Mouse (Mus musculus) urinary bladder, postnatal 10 days (tissue): Measurements from ENCODE around the gene Insig1.

Experiments used
- DNase-seq: peaks from one replicate; pipeline ENCODE4 v3.0.0; 2022; ENCODE audit warnings: low spot score

The Insig1 gene

DNA sequence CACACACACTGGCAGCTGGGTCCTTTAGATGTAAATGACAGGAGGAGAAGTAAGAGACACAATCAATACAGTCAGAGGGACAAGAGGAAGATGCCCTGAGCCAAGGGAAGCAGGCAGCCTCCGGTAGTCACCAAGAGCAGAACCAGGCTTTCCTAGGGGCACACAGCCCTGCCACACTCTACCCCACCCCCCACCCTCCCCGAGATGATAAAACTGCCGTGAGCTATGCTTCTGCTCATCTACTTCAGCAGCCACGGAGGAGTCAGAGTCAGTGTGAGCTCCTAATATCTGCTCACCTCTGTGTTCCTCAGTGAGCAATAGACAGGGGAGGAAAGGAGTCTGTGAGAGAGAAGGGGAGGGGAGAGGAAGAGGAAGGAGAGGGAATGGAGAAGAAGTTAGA is 5.9 kb upstream of the Insig1 start:
- no peak for DNase-seq

GRCm38 (mm10) chr5:28066311-28066710 is 4.9 kb upstream of the Insig1 start:
- no peak for DNase-seq

- DNase-seq, result no peak
Measured at GRCm38 (mm10) chr5:28070149-28070827, 875 bp upstream of the Insig1 start.

- DNase-seq, result peak; percentile 24
Measured at GRCm38 (mm10) chr5:28071456-28072223, 477 bp downstream of the Insig1 start.

DNA sequence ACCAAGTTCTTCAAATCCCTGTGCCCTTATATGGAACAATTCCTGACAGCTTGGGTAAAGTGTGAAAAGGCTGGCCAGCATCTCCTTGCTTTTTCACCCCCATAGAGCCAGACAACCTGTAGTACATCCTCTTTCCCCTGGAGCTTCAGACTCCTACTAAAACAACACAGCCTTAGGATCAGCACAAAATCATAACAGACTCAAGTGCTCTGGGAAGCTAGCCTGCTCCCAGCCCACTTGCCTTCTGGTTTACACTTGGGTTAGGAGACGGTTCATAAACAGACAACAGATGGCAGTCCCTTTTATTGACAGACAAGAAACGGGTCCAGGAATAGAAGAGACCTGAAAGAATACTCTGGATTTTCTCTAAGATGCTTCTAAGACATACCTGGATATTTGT is 8.3 kb downstream of the Insig1 start:
- no peak for DNase-seq

- DNase-seq, result no peak
Measured at GRCm38 (mm10) chr5:28081127-28081526, 10.0 kb downstream of the Insig1 start.

GRCm38 (mm10) chr5:28081822-28082221 is 10.7 kb downstream of the Insig1 start:
- no peak for DNase-seq

- DNase-seq, result no peak
Measured at GRCm38 (mm10) chr5:28082312-28082711, 11.1 kb downstream of the Insig1 start.

DNA sequence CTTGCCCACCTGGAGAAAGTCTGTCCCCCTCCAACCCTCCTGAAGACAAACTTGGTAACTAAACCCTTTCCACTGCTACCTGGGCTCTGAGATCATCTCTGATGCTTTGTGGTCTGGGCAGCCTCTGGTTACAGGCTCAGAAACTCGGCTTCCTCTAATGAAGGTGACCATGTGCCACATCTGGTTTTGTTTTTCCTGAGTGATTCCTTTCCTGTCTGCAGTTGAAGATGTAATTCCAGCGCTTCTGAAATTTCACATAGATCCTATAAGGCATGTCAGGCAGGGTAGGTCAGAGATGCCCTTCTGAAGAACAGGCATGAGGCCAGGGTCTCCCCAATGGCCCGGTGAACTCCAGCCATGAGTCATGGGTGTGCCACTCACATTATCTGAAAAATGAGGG is 11.6 kb downstream of the Insig1 start:
- no peak for DNase-seq

- DNase-seq, result no peak
Measured at GRCm38 (mm10) chr5:28084743-28085142, 13.6 kb downstream of the Insig1 start.

DNA sequence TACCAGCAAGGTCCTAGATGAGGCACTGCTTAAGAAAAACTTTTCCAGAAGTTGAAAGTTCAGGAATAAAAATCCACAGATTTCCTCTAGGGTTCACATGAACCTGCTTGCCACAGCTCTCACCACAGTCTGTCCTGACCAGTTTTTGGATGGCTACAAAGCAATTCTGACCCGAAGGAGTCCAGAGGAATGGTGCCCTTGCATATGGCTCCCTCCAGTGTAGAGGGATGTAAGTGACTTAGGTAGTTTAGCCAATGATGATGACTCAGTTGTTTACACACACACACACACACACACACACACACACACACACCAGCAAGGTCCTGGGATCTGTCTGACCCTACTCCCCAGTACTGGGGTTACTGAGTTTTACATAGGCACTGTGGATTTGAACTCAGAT is 19.4 kb downstream of the Insig1 start:
- DNase-seq, result no peak

DNA sequence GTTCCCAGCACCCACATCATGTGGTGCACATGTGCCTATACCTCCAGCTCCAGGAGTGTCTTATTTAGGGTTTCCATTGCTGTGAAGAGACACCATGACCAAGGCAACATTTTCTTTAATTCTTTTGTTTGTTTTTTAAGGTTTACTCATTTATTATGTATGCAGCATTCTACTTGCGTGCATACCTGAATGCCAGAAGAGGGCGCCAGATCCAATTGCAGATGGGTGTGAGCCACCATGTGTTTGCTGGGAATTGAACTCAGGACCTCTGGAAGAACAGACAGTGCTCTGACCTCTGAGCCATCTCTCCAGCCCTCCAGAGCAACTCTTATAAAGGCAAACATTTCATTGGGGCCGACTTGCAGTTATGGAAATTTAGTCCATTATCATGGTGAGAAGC is 21.2 kb downstream of the Insig1 start:
- DNase-seq, result no peak

DNA sequence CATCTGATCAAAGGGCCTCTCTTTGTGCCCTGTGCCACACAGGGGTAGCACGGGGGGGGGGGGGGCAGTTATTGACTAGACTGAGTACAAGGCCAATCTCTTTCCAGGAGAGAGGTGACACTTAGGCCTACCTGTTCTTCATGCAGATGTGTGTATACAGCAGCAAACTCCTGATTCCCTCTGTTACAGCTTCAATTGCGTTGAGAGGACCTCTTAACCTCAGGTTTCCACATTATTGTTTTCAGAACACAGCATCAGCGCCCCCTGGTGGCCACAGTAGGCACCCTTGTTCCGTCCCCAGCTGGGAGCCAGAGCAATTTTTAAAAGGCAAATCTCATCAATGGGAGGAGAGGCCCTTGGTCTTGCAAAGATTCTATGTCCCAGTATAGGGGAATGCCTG is 22.7 kb downstream of the Insig1 start:
- peak; percentile 38 for DNase-seq

GRCm38 (mm10) chr5:28094393-28094792 is 23.2 kb downstream of the Insig1 start:
- DNase-seq, result no peak

GRCm38 (mm10) chr5:28094846-28095245 is 23.7 kb downstream of the Insig1 start:
- DNase-seq, result no peak

DNA sequence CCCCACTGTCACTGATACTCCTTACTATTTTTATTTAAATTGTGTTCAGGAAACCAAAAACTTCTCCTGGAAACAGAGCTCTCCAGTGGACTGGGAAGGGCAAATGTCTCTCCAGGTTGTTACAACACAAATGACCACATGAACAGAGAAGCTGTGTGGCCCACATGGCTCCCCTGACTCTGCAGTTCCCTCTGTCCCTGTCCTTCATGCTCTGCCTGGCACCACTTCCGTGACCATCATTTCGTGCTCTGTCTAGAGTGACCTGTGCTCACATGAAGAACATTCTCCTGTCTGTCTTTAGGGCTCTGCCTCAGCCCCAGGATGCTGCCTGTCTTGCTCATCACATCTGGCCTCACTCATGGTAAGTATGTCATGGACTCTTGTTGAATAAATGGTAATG is 24.5 kb downstream of the Insig1 start:
- no peak for DNase-seq

DNA sequence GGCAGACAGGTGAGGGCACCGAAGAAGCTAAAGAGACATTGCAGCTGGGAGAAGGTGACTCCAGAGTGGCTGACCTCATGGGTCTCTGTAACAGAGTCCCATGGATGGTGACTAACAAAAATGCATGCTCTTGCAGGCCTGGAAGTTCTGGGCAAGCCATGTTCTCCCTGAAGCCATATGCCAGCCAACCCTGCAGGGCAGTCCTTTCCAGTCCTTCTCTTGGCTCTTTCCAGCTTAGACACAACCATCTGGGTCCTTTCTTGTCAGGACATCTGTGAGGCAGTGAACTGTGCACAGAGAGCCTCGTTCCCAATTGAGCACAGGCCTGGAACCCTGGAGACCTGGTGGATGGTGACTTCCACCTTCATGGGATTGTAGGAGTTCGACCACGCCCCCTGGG is 35.8 kb downstream of the Insig1 start:
- no peak for DNase-seq

DNA sequence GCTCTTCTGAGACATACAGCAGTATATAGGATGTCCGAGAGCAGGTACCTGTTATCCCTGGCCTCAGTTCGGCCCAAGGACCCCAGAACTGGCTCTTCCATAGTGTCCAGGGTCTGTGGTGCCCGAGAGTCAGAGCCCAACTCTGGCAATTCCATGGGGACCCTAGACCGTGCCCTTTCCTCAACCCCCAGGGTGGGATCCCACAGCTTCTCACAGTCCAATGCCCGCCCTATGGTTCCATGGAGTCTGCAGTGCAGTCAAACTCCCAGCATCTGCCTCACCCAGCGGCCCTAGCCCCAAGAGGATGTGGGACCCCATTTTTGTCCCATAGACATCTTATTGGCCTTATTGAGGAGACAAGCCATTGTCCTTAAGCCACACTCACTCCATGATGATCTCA is 36.8 kb downstream of the Insig1 start:
- no peak for DNase-seq

- DNase-seq, result no peak
Measured at GRCm38 (mm10) chr5:28110881-28111280, 39.7 kb downstream of the Insig1 start.

GRCm38 (mm10) chr5:28117251-28117880 is 46.2 kb downstream of the Insig1 start:
- no peak for DNase-seq

DNA sequence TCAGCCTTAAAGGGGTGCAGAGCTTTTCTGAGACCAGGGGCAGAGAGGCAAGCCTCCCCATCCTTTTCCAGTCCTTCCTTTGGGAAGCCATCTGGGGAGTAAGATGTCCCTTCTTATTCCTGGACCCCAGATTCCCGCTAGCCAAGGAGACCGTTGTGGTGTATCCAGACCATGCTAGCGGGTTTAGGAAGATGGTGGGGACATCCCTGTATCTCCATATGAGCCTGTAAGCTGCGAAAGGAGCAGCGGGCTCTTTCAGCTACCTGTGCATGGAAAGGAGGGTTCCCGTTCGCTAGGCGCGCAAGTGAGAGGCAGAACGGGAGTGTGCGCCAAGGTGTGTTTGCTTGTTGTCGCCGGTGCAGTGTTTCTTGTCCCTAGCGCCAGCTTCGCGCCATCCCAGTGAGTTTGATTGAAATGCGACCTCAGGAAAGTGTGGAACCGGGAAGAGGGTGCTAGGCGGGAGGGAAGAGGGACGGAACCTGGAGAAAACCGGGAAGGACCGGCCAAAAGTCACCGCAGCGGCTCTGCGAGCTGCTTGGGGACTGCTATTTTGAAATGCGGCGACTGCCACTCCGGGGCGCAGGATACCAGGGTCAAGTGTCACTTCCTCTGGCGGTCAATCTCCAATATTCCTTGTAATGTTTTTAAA is 46.8 kb downstream of the Insig1 start:
- DNase-seq, result no peak

GRCm38 (mm10) chr5:28118531-28118925 is 47.4 kb downstream of the Insig1 start:
- no peak for DNase-seq

- DNase-seq, result no peak
Measured at GRCm38 (mm10) chr5:28119576-28119975, 48.4 kb downstream of the Insig1 start.
